Mouse (Mus musculus) ES-E14 (cell line): ENCODE data around the gene Lbhd1.

Experiments used
- HCFC1 ChIP-seq: IDR thresholded peaks from 2 replicates; pipeline ENCODE4 v1.6.1; 2012; ENCODE audit warnings: low read length, inconsistent platforms, borderline replicate concordance; ENCODE audit not compliant: insufficient read depth
- MAFK ChIP-seq: IDR thresholded peaks from 2 replicates; pipeline ENCODE4 v1.6.1; 2014; ENCODE audit warnings: mild to moderate bottlenecking, low read depth, low read length, inconsistent platforms; ENCODE audit not compliant: insufficient read depth
- ZC3H11A ChIP-seq: IDR thresholded peaks from 2 replicates; pipeline ENCODE4 v1.6.1; 2012; ENCODE audit warnings: low read depth, mild to moderate bottlenecking, inconsistent platforms, low read length, borderline replicate concordance

GRCm38 (mm10) chr19:8892829-8893766, 9.6 kb downstream of the Lbhd1 start, which contains the start of gene Ints5:
- TF ChIP-seq ZC3H11A (no peak), MAFK (no peak), HCFC1 (peak; percentile 84)
